Mouse (Mus musculus): Measurements from ENCODE around the gene Dpp6. TPM values are rescaled to one million over a fixed set of nuclear protein-coding genes. Genes with fewer than 3 reads are reported as not detected.

Dpp6 gene
- polyA plus RNA-seq, 1 experiment from 2014 or later, result 0.76 TPM

DNA sequence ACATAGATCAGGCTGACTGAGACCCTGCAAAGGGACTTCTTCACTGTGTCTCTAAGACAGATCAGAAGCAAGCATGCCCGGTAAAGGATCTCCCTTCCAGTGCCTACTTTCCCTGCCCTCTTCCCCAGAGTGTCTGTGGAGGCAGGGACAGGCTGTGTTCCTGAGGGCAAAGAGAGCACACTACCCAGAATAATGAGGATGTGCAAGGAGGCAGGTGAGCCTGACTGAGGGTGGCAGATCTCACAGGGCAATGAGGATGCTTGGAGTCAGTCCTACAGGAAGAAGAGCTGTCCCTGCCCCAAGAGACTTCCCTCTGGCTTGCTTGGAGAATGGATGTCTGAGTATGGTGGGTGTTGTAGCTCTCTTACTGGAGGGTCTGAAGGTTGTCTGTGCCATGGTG lies 445.7 kb downstream of the Dpp6 start:
- H3K4me2 ChIP-seq (replicated peaks; ENCODE audit: low read depth), result no peak overlapping the region
- no peak overlapping the region for H3K4me3 ChIP-seq (ENCODE audit: low read depth, low read length)
- WGBS, result 67% methylated on average over 1 of the region's 1 CpGs
- no peaks in the 10 kb centered on the region for H3K9me3 ChIP-seq (ENCODE audit: control insufficient read depth)
- H3K4me1 ChIP-seq (replicated peaks; ENCODE audit: control insufficient read depth, insufficient read depth, low read length), result no peaks in the 10 kb centered on the region
- no peak for ATAC-seq
- no peak overlapping the region for H3K27ac ChIP-seq (ENCODE audit: low read depth, low read length)
- no peak for TF ChIP-seq CTCF (IDR thresholded peaks at IDR 0.05; ENCODE audit: low read depth)
- no peaks in the 10 kb centered on the region for H3K36me3 ChIP-seq (ENCODE audit: control insufficient read depth, insufficient read depth)
- no peak overlapping the region for H3K9ac ChIP-seq (ENCODE audit: low read depth, low read length)
- H3K27me3 ChIP-seq (replicated peaks; ENCODE audit: control insufficient read depth, insufficient read depth, low read length), result no peaks in the 10 kb centered on the region

- 87% methylated on average over 3 of the region's 3 CpGs for WGBS
- no peaks in the 10 kb centered on the region for H3K36me3 ChIP-seq (ENCODE audit: control insufficient read depth, insufficient read depth)
These were observed 448.3 kb downstream of the Dpp6 start for GRCm38 (mm10) chr5:27265281-27265680.

DNA sequence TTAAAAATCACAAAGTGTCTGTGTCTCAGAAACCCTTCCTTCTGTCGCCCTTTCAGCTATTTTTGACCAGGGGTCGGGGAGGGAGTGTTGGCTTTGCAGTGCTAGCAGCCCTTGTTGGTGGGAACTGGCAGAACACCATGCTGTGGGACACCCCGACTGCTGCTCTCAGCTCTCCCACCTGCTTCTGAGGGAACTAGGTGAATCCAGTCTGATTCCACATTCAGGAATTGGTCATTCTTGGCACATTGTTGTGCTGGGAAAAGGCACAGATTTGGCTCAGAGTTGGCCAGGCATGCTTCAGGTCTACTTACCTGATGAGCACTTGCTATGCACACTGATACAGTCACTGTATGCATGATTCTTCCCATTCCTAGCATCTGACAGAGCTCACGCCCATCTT lies 454.3 kb downstream of the Dpp6 start:
- 69% methylated on average over 4 of the region's 4 CpGs for WGBS
- Histone ChIP-seq H3K9me3 (ENCODE audit: control insufficient read depth) (no peaks in the 10 kb centered on the region), H3K4me2 (replicated peaks; ENCODE audit: low read depth) (no peak overlapping the region), H3K4me3 (ENCODE audit: low read depth, low read length) (no peak overlapping the region), H3K27ac (ENCODE audit: low read depth, low read length) (no peak overlapping the region), H3K4me1 (replicated peaks; ENCODE audit: control insufficient read depth, insufficient read depth, low read length) (no peaks in the 10 kb centered on the region), H3K27me3 (replicated peaks; ENCODE audit: control insufficient read depth, insufficient read depth, low read length) (no peaks in the 10 kb centered on the region), H3K36me3 (ENCODE audit: control insufficient read depth, insufficient read depth) (no peaks in the 10 kb centered on the region), H3K9ac (ENCODE audit: low read depth, low read length) (no peak overlapping the region)
- no peak for ATAC-seq
- no peak for TF ChIP-seq CTCF (IDR thresholded peaks at IDR 0.05; ENCODE audit: low read depth)

More at GRCm38 (mm10) chr5:27265281-27265680, 448.3 kb downstream of the Dpp6 start:
- Histone ChIP-seq H3K27ac (ENCODE audit: low read depth, low read length) (no peak overlapping the region), H3K9me3 (ENCODE audit: control insufficient read depth) (no peaks in the 10 kb centered on the region), H3K4me1 (replicated peaks; ENCODE audit: control insufficient read depth, insufficient read depth, low read length) (no peaks in the 10 kb centered on the region), H3K27me3 (replicated peaks; ENCODE audit: control insufficient read depth, insufficient read depth, low read length) (no peaks in the 10 kb centered on the region), H3K9ac (ENCODE audit: low read depth, low read length) (no peak overlapping the region), H3K4me2 (replicated peaks; ENCODE audit: low read depth) (no peak overlapping the region), H3K4me3 (ENCODE audit: low read depth, low read length) (no peak overlapping the region)
- TF ChIP-seq CTCF (IDR thresholded peaks at IDR 0.05; ENCODE audit: low read depth), result no peak
- ATAC-seq, result no peak

DNA sequence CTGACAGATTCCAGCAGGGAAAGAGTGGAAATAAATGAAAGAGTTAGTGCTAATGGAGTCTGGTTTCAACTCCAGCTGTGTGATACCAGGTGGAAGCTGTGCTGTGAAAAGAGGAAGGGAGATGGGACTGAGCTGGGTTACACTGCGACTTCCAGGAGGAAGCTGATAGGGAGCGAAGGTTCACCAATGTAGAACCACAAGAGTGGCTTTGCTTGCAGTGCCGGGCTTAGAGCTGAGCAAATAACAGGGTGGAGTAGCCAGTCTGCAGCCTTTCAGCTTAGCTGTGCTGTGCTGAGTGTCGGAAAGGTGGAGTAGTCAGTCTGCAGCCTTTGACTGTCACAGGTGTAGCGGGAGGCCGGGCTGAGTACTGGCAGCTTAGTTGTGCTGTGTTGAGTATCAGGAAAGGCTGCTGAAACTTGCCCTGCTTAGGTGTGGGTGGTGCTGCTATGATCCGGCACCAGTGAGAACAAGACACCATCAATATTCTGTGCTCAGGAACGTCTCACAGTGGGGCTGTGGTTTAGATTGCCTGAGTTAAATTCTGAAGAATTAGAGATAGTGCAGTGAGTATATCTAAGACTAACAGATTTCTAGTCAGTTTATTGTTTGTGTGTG lies 457.9 kb downstream of the Dpp6 start:
- H3K4me2 ChIP-seq (replicated peaks; ENCODE audit: low read depth), result no peak overlapping the region
- ATAC-seq, result no peak
- TF ChIP-seq CTCF (IDR thresholded peaks at IDR 0.05; ENCODE audit: low read depth), result no peak

GRCm38 (mm10) chr5:27275871-27276270 lies 458.9 kb downstream of the Dpp6 start:
- TF ChIP-seq CTCF (IDR thresholded peaks at IDR 0.05; ENCODE audit: low read depth), result no peak
- H3K4me3 ChIP-seq (ENCODE audit: low read depth, low read length), result no peak overlapping the region
- no peak overlapping the region for H3K9ac ChIP-seq (ENCODE audit: low read depth, low read length)
- no peak overlapping the region for H3K4me2 ChIP-seq (replicated peaks; ENCODE audit: low read depth)
- H3K4me1 ChIP-seq (replicated peaks; ENCODE audit: control insufficient read depth, insufficient read depth, low read length), result no peaks in the 10 kb centered on the region
- ATAC-seq, result no peak
- H3K27me3 ChIP-seq (replicated peaks; ENCODE audit: control insufficient read depth, insufficient read depth, low read length), result no peaks in the 10 kb centered on the region
- WGBS, result 59% methylated on average over 1 of the region's 1 CpGs
- no peaks in the 10 kb centered on the region for H3K36me3 ChIP-seq (ENCODE audit: control insufficient read depth, insufficient read depth)
- H3K9me3 ChIP-seq (ENCODE audit: control insufficient read depth), result no peaks in the 10 kb centered on the region
- no peak overlapping the region for H3K27ac ChIP-seq (ENCODE audit: low read depth, low read length)

More for the DNA sequence above, 457.9 kb downstream of the Dpp6 start:
- Histone ChIP-seq H3K27ac (ENCODE audit: low read depth, low read length) (no peak overlapping the region), H3K4me1 (replicated peaks; ENCODE audit: control insufficient read depth, insufficient read depth, low read length) (no peaks in the 10 kb centered on the region), H3K9me3 (ENCODE audit: control insufficient read depth) (no peaks in the 10 kb centered on the region), H3K36me3 (ENCODE audit: control insufficient read depth, insufficient read depth) (no peaks in the 10 kb centered on the region), H3K9ac (ENCODE audit: low read depth, low read length) (no peak overlapping the region), H3K27me3 (replicated peaks; ENCODE audit: control insufficient read depth, insufficient read depth, low read length) (no peaks in the 10 kb centered on the region), H3K4me3 (ENCODE audit: low read depth, low read length) (no peak overlapping the region)
- WGBS, result 40% methylated on average over 8 of the region's 8 CpGs

GRCm38 (mm10) chr5:27278120-27278645 lies 461.2 kb downstream of the Dpp6 start:
- H3K9ac ChIP-seq (ENCODE audit: low read depth, low read length), result no peak overlapping the region
- WGBS, result 67% methylated on average over 10 of the region's 10 CpGs
- H3K4me1 ChIP-seq (replicated peaks; ENCODE audit: control insufficient read depth, insufficient read depth, low read length), result no peaks in the 10 kb centered on the region

More at GRCm38 (mm10) chr5:27278120-27278645, 461.2 kb downstream of the Dpp6 start:
- Histone ChIP-seq H3K27me3 (replicated peaks; ENCODE audit: control insufficient read depth, insufficient read depth, low read length) (no peaks in the 10 kb centered on the region), H3K27ac (ENCODE audit: low read depth, low read length) (no peak overlapping the region), H3K4me2 (replicated peaks; ENCODE audit: low read depth) (no peak overlapping the region), H3K4me3 (ENCODE audit: low read depth, low read length) (no peak overlapping the region), H3K9me3 (ENCODE audit: control insufficient read depth) (no peaks in the 10 kb centered on the region), H3K36me3 (ENCODE audit: control insufficient read depth, insufficient read depth) (no peaks in the 10 kb centered on the region)
- no peak for ATAC-seq
- no peak for TF ChIP-seq CTCF (IDR thresholded peaks at IDR 0.05; ENCODE audit: low read depth)

Measured in intestine, postnatal 0 days (tissue).